Mouse (Mus musculus): ENCODE results near the gene Hist2h2aa2.
"Not testable (repeated sequence)": the region's sequence is repeated elsewhere in the genome, so short reads cannot be mapped to it uniquely, and the experiment has no call there.

Hist2h2aa2 gene

GRCm38 (mm10) chr3:96236834-96237334 is 3.2 kb downstream of the Hist2h2aa2 start:
- no peak for DNase-seq (ENCODE audit: low spot score in 2 of 2)

GRCm38 (mm10) chr3:96235836-96236235 is 4.2 kb downstream of the Hist2h2aa2 start:
- no peak for DNase-seq (ENCODE audit: low spot score in 2 of 2)

- DNase-seq (ENCODE audit: low spot score in 2 of 2), result no peak
Observed at GRCm38 (mm10) chr3:96234914-96235313, 5.2 kb downstream of the Hist2h2aa2 start.

- DNase-seq (ENCODE audit: low spot score in 2 of 2), result no peak
Observed at GRCm38 (mm10) chr3:96231758-96232120, 8.3 kb downstream of the Hist2h2aa2 start.

GRCm38 (mm10) chr3:96230910-96231757 is 8.9 kb downstream of the Hist2h2aa2 start:
- no peak for DNase-seq (ENCODE audit: low spot score in 2 of 2)

- DNase-seq (ENCODE audit: low spot score in 2 of 2), result no peak
Observed at GRCm38 (mm10) chr3:96230404-96230803, 9.7 kb downstream of the Hist2h2aa2 start.

GRCm38 (mm10) chr3:96228828-96229227 is 11.2 kb downstream of the Hist2h2aa2 start:
- no peak for DNase-seq (ENCODE audit: low spot score in 2 of 2)

GRCm38 (mm10) chr3:96226695-96227648 is 13.1 kb downstream of the Hist2h2aa2 start:
- DNase-seq (ENCODE audit: low spot score in 2 of 2), result no peak

- DNase-seq (ENCODE audit: low spot score in 2 of 2), result no peak
Observed at GRCm38 (mm10) chr3:96225421-96225820, 14.7 kb downstream of the Hist2h2aa2 start.

GRCm38 (mm10) chr3:96222774-96223173 is 17.3 kb downstream of the Hist2h2aa2 start:
- no peak for DNase-seq (ENCODE audit: low spot score in 2 of 2)

GRCm38 (mm10) chr3:96221640-96222038 is 18.4 kb downstream of the Hist2h2aa2 start:
- no peak for DNase-seq (ENCODE audit: low spot score in 2 of 2)

- peak; percentile 88 to 93 for DNase-seq (ENCODE audit: low spot score in 2 of 2)
Observed at GRCm38 (mm10) chr3:96220765-96221639, 19.1 kb downstream of the Hist2h2aa2 start, which contains the start of the genes Hist2h2ac and Hist2h2be. TSS of gene Hist2h2ac (minus strand) at chr3:96220880. TSS of gene Hist2h2be (plus strand) at chr3:96221119.

GRCm38 (mm10) chr3:96220131-96220764 is 19.8 kb downstream of the Hist2h2aa2 start:
- not testable (repeated sequence) for DNase-seq (ENCODE audit: low spot score in 2 of 2)

GRCm38 (mm10) chr3:96219661-96220130 is 20.4 kb downstream of the Hist2h2aa2 start, which contains the start of the genes Bola1 and Hist2h2ab:
TSS of gene Bola1 (minus strand) at chr3:96219709.
TSS of gene Hist2h2ab (plus strand) at chr3:96219865.
- DNase-seq (ENCODE audit: low spot score in 2 of 2), result peak; percentile 80 to 84

- peak in 1 of 2 experiments; percentile 42 for DNase-seq (ENCODE audit: low spot score in 2 of 2)
Observed at GRCm38 (mm10) chr3:96219191-96219641, 20.9 kb downstream of the Hist2h2aa2 start.

- no peak for DNase-seq (ENCODE audit: low spot score in 2 of 2)
Observed at GRCm38 (mm10) chr3:96209242-96209641, 30.8 kb downstream of the Hist2h2aa2 start.

- no peak for DNase-seq (ENCODE audit: low spot score in 2 of 2)
Observed at GRCm38 (mm10) chr3:96207819-96208218, 32.3 kb downstream of the Hist2h2aa2 start.

- no peak for DNase-seq (ENCODE audit: low spot score in 2 of 2)
Observed at GRCm38 (mm10) chr3:96199731-96200130, 40.3 kb downstream of the Hist2h2aa2 start.

- not testable (repeated sequence) for DNase-seq (ENCODE audit: low spot score in 2 of 2)
Observed at GRCm38 (mm10) chr3:96198601-96199251, 41.4 kb downstream of the Hist2h2aa2 start.

- no peak for DNase-seq (ENCODE audit: low spot score in 2 of 2)
Observed at GRCm38 (mm10) chr3:96198181-96198580, 41.9 kb downstream of the Hist2h2aa2 start.

All from frontal cortex, postnatal 36 days (tissue).